Mouse (Mus musculus): ENCODE data around the gene Fras1.

DNA sequence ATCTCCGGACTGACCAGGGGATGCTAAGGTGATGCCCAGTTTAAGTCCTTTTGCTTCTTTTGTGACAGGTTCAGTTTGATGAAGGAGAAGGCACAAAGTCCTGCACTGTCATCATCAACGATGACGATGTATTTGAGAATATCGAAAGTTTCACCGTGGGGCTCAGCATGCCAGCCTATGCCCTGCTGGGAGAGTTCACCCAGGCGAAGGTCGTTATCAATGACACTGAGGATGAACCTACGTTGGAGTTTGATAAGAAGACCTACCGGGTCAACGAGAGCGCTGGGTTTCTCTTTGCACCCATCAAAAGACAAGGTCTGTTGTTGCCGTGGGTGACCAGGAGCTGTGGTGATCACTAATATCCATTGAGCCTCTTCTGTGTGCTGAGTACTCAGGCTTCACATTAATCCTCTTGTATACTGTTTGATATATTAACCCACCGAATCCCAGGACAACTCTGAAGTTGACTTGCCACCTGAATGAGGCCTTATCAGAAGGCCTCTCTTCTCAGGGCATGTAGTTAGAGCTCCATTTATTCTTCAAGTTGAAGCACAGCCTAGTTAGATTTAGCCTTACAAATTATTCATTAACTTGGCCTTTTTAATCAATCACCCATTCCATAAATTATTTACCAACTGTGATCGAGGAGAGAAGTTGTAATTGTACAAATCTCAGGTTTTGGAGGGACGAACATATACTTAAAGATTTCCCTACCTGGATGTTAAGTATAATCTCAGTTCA, 365.6 kb downstream of the Fras1 start:
- TF ChIP-seq GATA1 (IDR thresholded peaks at IDR 0.05; ENCODE audit: low read depth, low read length) (no peak), EP300 (IDR thresholded peaks at IDR 0.05; ENCODE audit: low read depth in 1 of 2, low read length in 2 of 2) (no peak), HCFC1 (IDR thresholded peaks at IDR 0.05; ENCODE audit: low read depth, low read length) (no peak)

Measured in MEL (cell line).